Mouse (Mus musculus): ENCODE data around the gene Urad. TPM values are rescaled to one million over a fixed set of nuclear protein-coding genes. Genes with fewer than 3 reads are reported as not detected.

The Urad gene
- not detected for polyA plus RNA-seq (2014; fragmentation: Illumina TruSeq; extraction: RNeasy Lipid Tissue Mini Kit (QIAGEN cat#74804); ENCODE audit: low read depth, low replicate concordance)

DNA sequence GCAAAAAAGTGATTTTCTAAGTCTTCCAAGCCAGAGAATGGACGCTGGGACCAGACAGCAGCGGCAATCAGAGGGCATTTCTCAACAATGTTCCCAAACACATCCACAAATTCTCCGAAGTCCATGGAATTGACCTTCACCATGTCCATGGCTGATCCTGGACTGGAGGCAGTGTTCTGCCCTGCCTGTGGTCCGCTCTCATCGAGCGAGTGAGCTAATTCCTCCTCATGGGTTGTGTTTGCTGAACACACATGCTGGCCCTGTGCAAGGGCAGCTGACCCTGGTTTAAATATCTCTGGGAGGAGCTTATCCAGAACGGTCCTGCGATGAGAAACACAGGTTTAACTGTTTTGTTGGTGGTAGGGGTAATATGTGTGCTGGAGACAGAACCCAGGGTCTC lies at the start of gene Urad:
Gene Urad (minus strand): TSS at position 258 of the 400 bp plus-strand sequence.

DNA sequence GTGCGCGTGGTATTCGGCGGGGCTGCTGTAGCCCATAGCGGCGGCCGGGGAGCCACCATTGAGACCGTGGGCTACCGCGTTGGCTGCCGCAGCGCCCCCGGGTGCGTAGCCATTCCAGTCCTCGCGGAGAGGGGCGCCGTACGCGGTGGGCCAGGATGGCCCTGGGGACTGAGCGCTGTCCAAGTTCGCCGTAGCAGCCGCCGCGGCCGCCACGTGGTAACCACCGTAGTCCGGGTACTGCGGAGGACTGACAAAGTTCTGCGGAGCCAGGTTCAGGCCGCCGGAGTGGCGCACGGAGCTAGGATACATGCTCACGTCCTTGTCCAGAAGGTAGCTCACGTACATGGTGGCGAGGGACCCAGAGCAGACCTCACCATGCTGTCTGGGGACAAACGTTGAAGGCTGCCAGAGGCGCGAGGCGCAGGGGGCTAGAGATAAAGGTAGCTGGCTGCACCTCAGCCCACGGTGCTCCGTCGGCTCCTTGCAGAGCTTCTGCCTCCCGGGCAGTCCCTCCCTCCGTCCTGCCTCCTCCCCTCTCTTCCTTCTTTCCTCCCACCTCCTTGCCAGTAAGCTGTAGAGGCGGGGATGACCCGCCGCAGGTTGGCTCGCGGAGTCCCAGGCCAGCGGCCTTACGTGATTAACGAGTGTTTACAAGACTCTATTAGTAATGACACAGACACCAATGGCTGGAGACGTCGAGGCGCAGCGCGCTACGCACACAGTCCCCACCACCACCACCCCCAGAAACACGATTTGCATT lies 15.4 kb downstream of the Urad start, which contains the start of gene Cdx2:
Gene Cdx2 (minus strand): TSS at position 633 of the 760 bp plus-strand sequence.

DNA sequence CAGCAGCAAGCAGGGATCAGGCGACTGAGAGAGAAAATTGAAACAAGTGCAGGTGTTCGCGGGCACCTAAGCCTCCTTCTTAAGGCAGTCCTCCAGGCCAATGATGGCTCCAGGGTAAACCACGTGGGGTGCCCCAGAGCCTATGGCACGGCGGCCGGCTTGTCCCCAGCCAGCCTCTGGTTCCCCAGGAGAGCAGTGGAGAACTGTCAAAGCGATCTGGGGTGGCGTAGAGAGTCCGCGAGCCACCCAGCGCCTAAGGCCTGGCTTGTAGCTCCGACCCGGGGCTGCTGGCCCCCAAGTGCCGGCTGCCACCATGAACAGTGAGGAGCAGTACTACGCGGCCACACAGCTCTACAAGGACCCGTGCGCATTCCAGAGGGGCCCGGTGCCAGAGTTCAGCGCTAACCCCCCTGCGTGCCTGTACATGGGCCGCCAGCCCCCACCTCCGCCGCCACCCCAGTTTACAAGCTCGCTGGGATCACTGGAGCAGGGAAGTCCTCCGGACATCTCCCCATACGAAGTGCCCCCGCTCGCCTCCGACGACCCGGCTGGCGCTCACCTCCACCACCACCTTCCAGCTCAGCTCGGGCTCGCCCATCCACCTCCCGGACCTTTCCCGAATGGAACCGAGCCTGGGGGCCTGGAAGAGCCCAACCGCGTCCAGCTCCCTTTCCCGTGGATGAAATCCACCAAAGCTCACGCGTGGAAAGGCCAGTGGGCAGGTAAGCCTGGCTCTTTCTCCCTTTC lies 52.1 kb downstream of the Urad start, which contains the start of gene Pdx1:
Gene Pdx1 (plus strand): TSS at position 34 of the 747 bp plus-strand sequence.

Other genes with a start within 250 kb of the Urad start
- gene Lnx2, start 245.9 kb downstream of the Urad start, polyA plus RNA-seq (2014; fragmentation: Illumina TruSeq; extraction: RNeasy Lipid Tissue Mini Kit (QIAGEN cat#74804); ENCODE audit: low read depth, low replicate concordance): 11.0 TPM
- gene Polr1d, start 245.4 kb downstream of the Urad start, polyA plus RNA-seq (2014; fragmentation: Illumina TruSeq; extraction: RNeasy Lipid Tissue Mini Kit (QIAGEN cat#74804); ENCODE audit: low read depth, low replicate concordance): 103 TPM
- gene Gsx1, start 133.7 kb downstream of the Urad start, polyA plus RNA-seq (2014; fragmentation: Illumina TruSeq; extraction: RNeasy Lipid Tissue Mini Kit (QIAGEN cat#74804); ENCODE audit: low read depth, low replicate concordance): not detected
- gene Pdx1, start 52.5 kb downstream of the Urad start, polyA plus RNA-seq (2014; fragmentation: Illumina TruSeq; extraction: RNeasy Lipid Tissue Mini Kit (QIAGEN cat#74804); ENCODE audit: low read depth, low replicate concordance): not detected
- gene Cdx2, start 15.2 kb downstream of the Urad start, polyA plus RNA-seq (2014; fragmentation: Illumina TruSeq; extraction: RNeasy Lipid Tissue Mini Kit (QIAGEN cat#74804); ENCODE audit: low read depth, low replicate concordance): not detected
- 0.20 TPM for gene Flt3, start 78.0 kb upstream of the Urad start, polyA plus RNA-seq (2014; fragmentation: Illumina TruSeq; extraction: RNeasy Lipid Tissue Mini Kit (QIAGEN cat#74804); ENCODE audit: low read depth, low replicate concordance)
- gene Pan3, start 107.7 kb upstream of the Urad start, polyA plus RNA-seq (2014; fragmentation: Illumina TruSeq; extraction: RNeasy Lipid Tissue Mini Kit (QIAGEN cat#74804); ENCODE audit: low read depth, low replicate concordance): 58.3 TPM